Mouse (Mus musculus) neural tube, embryonic 12.5 days (tissue): ENCODE measurements around the gene Krt26. TPM values are rescaled to one million over a fixed set of nuclear protein-coding genes. Genes with fewer than 3 reads are reported as not detected.

Experiments used
- ATAC-seq: fragments of 200-750 bp; cut with Nextera tagmentation; 2 replicates; pipeline ENCODE4 v1.8.0; 2017; ENCODE audit warnings: low read depth, mild to moderate bottlenecking, moderate TSS enrichment, moderate library complexity; ENCODE audit not compliant: low FRiP score
- H3K27ac ChIP-seq: fragments of 300-500 bp; sonication (generic); 2 replicates; pipeline ENCODE4 v1.5.1; 2016
- H3K27me3 ChIP-seq: fragments of 300-500 bp; sonication (generic); replicated peaks from 2 replicates; pipeline ENCODE4 v1.6.1; 2016; ENCODE audit warnings: mild to moderate bottlenecking
- H3K36me3 ChIP-seq: fragments of 300-500 bp; sonication (generic); 2 replicates; pipeline ENCODE4 v1.6.1; 2016; ENCODE audit warnings: mild to moderate bottlenecking
- H3K4me1 ChIP-seq: fragments of 300-500 bp; sonication (generic); 2 replicates; pipeline ENCODE4 v1.6.1; 2016
- H3K4me2 ChIP-seq: fragments of 300-500 bp; sonication (generic); replicated peaks from 2 replicates; pipeline ENCODE4 v1.6.1; 2016; ENCODE audit warnings: mild to moderate bottlenecking
- H3K4me3 ChIP-seq: fragments of 300-500 bp; sonication (generic); 2 replicates; pipeline ENCODE4 v1.5.1; 2016
- H3K9ac ChIP-seq: fragments of 300-500 bp; sonication (generic); 2 replicates; pipeline ENCODE4 v1.6.1; 2016; ENCODE audit warnings: mild to moderate bottlenecking
- H3K9me3 ChIP-seq: fragments of 300-500 bp; sonication (generic); 2 replicates; pipeline ENCODE4 v1.6.1; 2016; ENCODE audit warnings: mild to moderate bottlenecking
- WGBS: fragments of 180-500 bp; shearing (Covaris S2); methylation state at CpG from one replicate; pipeline ENCODE4 v1.1.7; 2016; 5-methylcytosine and 5-hydroxymethylcytosine counted together
- polyA plus RNA-seq: library from polyadenylated mRNA; unstranded; fragments of >200 nt; fragmentation: Nextera tagmentation; extraction: Ambion mirVana; gene quantifications from 2 replicates; pipeline ENCODE4 v1.2.1, GENCODE M21; 2016

Krt26 gene
- polyA plus RNA-seq, 1 experiment from 2014 or later, result 0.23 TPM

DNA sequence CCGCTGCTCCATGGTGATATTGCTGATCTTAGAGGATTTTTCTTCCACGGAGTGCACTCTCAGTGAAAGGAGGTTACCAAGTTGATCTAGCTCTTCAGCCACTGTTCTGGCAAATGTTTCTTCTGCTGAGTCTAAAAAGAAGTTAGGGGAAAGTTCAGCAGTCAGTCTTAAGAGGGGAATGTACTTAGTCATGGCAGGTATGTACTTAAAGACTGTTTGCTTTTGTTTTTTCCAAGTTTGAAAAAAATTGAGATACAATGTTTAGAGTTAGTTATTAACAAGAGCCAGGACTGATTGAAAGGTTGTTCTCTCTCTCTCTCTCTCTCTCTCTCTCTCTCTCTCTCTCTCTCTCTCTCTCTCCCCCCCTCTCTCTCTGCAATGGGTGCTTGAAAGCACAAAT, 8.1 kb downstream of the Krt26 start:
- ATAC-seq, result no peak
- Histone ChIP-seq H3K9ac (no peak overlapping the region), H3K4me1 (0 out of 2 replicates have a peak, but pooled peaks cover 5% of the 10 kb centered on the region), H3K27me3 (no peaks in the 10 kb centered on the region), H3K4me3 (no peak overlapping the region), H3K9me3 (no peaks in the 10 kb centered on the region), H3K4me2 (no peak overlapping the region), H3K27ac (no peak overlapping the region), H3K36me3 (no peaks in the 10 kb centered on the region)
- WGBS, result 76% methylated on average over 2 of the region's 2 CpGs

DNA sequence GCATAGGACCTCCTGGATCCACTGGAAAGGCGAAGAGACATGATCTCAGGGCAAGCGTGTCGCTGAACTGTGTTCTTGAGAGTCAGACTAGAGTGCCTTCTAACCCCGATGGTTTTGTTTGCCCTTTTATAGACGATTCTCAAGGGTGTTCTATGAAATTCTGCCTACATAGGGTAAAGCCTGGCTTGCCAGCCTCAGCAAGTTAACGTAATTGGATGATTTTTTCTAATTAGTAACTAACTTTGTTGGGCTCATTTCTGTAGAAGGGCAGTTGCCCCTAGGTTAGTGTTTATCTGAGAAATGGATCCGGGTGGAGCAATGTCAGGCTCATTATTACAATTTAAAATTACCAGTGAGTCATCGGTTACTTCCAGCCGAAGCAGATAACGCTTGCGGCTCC, 14.9 kb downstream of the Krt26 start, which contains the start of gene Krt25:
TSS of gene Krt25 (minus strand) at position 101 of the 400 bp plus-strand sequence.
- Histone ChIP-seq H3K36me3 (no peaks in the 10 kb centered on the region), H3K4me3 (no peak within 1 kb of the TSS), H3K4me1 (0 out of 2 replicates have a peak, but pooled peaks cover 4% of the 10 kb centered on the region), H3K4me2 (no peak within 1 kb of the TSS), H3K27me3 (no peaks in the 10 kb centered on the region), H3K27ac (no peak within 1 kb of the TSS), H3K9me3 (no peaks in the 10 kb centered on the region), H3K9ac (no peak within 1 kb of the TSS)
- ATAC-seq, result no peak
- WGBS, result 93% methylated on average over 11 of the region's 11 CpGs

DNA sequence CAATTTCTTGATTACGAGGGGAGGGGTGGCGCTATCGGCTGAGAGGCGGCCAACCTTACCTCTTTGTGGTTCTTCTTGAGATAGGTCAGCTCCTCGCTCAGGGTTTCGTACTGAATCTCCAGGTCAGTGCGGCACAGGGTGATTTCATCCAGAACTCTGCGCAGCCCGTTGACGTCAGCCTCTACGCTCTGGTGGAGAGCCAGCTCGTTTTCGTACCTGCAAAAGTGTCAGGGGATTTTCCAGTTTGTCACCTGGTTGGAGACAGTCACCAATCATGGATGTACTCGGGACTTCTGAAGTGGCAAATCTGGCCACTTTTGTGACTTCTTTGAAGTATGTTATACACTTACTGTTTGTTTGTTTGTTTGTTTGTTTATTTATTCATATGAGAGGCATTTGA, 16.7 kb downstream of the Krt26 start:
- 92% methylated on average over 14 of the region's 14 CpGs for WGBS

DNA sequence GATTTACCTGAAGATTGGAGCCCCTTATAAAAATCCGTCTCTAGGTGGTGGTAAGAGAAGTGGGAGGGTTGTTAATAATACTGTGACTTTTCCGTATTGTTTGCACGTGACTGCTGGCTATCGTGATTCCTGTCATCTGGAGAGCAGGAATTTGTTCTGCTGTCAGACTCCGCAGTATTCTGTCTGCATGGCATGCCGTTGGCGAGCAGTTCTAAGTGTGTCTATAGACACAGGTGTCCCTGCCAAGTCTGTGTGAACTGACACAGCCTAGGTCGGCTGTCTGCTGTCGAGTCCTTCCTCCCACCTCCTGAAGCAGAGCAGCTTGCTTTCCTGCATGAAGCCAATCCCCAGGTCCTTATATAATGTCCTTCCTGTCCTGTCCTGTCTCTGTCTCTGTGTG, 18.6 kb downstream of the Krt26 start:
- Histone ChIP-seq H3K27me3 (no peaks in the 10 kb centered on the region), H3K27ac (no peak overlapping the region), H3K4me3 (no peak overlapping the region), H3K4me1 (no peaks in the 10 kb centered on the region), H3K4me2 (no peak overlapping the region), H3K36me3 (no peaks in the 10 kb centered on the region), H3K9ac (no peak overlapping the region), H3K9me3 (no peaks in the 10 kb centered on the region)
- 82% methylated on average over 9 of the region's 9 CpGs for WGBS
- ATAC-seq, result no peak

More for the DNA sequence above, 16.7 kb downstream of the Krt26 start:
- no peaks in the 10 kb centered on the region for H3K27me3 ChIP-seq
- no peaks in the 10 kb centered on the region for H3K9me3 ChIP-seq
- H3K36me3 ChIP-seq, result no peaks in the 10 kb centered on the region
- H3K4me1 ChIP-seq, result no peaks in the 10 kb centered on the region
- no peak for ATAC-seq
- no peak overlapping the region for H3K4me2 ChIP-seq
- H3K4me3 ChIP-seq, result no peak overlapping the region
- H3K9ac ChIP-seq, result no peak overlapping the region
- no peak overlapping the region for H3K27ac ChIP-seq

DNA sequence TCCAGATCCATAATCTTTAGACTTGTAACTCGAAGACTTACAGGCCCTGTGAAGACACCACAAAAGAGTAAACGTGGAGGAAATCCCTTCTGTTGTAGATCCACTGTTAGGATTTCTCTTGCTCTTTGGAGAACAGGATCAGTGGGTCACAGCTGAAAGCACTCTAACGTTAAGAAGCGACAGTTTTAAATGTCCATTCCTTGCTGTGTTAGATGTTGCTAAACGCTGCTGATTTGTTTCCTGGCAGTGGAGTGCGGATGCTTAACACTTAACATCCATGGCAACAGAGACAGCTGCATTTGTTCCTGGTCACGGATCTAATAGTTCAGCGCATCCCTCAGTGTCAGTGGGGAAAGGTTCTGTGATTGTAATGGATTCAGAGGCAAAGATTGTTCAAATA, 21.2 kb downstream of the Krt26 start:
- no peak overlapping the region for H3K4me2 ChIP-seq
- no peaks in the 10 kb centered on the region for H3K27me3 ChIP-seq
- no peak overlapping the region for H3K27ac ChIP-seq
- no peak overlapping the region for H3K4me3 ChIP-seq
- ATAC-seq, result no peak
- no peak overlapping the region for H3K9ac ChIP-seq
- no peaks in the 10 kb centered on the region for H3K9me3 ChIP-seq
- no peaks in the 10 kb centered on the region for H3K36me3 ChIP-seq
- WGBS, result 55% methylated on average over 8 of the region's 8 CpGs
- no peaks in the 10 kb centered on the region for H3K4me1 ChIP-seq

DNA sequence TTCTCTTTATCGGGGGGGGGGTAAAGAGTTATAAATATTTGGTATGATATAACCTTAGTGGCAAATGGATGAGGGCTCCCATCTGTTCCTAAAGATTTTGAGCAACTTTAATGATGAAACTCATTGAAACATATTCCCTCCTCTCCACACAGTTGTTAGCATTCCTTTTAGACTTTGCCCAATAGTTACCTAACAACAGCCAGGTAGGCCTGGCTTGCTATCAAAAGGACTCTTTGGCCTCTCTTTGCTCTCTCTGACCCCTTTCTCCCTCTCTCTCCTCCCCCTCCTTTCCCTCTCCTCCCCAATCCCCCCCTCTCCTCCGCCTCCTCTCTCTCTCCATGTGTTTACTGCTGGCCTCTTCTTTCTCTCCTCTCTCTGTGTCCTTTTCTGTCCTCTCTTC, 23.2 kb downstream of the Krt26 start:
- ATAC-seq, result no peak
- H3K27ac ChIP-seq, result no peak overlapping the region
- H3K36me3 ChIP-seq, result no peaks in the 10 kb centered on the region
- H3K4me2 ChIP-seq, result no peak overlapping the region
- H3K4me3 ChIP-seq, result no peak overlapping the region
- H3K27me3 ChIP-seq, result no peaks in the 10 kb centered on the region
- H3K9ac ChIP-seq, result no peak overlapping the region
- H3K9me3 ChIP-seq, result no peaks in the 10 kb centered on the region
- WGBS, result 87% methylated on average over 2 of the region's 2 CpGs
- H3K4me1 ChIP-seq, result no peaks in the 10 kb centered on the region

DNA sequence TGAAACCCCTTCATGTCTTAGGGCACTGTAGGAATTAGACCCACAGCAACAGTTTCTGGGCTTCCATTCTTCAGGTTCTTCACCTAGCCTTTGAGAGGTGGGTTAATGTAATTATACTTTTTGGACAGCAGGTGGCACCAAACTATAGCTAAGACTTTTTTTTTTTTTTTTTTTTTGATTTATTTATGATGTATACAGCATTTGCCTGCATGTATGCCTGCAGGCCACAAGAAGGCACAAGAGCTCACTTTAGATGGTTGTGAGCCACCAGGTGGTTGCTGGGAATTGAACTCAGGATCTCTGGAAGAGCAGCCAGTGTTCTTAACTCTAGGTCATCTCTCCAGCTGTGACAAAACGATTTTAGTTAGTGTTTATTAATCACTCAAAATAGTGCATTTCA, 26.9 kb downstream of the Krt26 start:
- Histone ChIP-seq H3K27ac (no peak overlapping the region), H3K9me3 (no peaks in the 10 kb centered on the region), H3K27me3 (no peaks in the 10 kb centered on the region), H3K9ac (no peak overlapping the region), H3K4me2 (no peak overlapping the region), H3K36me3 (no peaks in the 10 kb centered on the region), H3K4me1 (no peaks in the 10 kb centered on the region), H3K4me3 (no peak overlapping the region)
- WGBS, result 96% methylated on average over 1 of the region's 1 CpGs
- ATAC-seq, result no peak

DNA sequence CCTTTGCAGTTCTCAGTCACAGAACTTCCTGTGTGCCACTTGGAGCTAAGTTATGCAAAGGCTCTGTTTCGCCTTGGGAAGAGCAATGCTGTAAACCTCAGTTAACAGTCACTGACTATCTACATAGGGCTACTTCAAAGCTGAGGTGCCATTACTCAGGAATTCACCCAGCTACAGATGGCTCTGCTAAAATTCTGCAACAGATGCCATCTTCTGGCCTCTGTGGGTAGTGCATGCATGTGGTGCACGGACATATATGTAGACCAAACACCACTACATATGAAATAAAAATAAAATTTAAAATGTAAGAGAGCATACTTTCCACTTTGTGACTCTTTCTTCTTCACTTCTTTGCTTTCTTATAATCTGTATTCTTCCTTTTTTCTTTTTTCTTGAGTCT, 30.2 kb downstream of the Krt26 start:
- no peak for ATAC-seq
- Histone ChIP-seq H3K27me3 (no peaks in the 10 kb centered on the region), H3K4me3 (no peak overlapping the region), H3K27ac (no peak overlapping the region), H3K4me1 (no peaks in the 10 kb centered on the region), H3K9me3 (no peaks in the 10 kb centered on the region), H3K36me3 (no peaks in the 10 kb centered on the region), H3K9ac (no peak overlapping the region), H3K4me2 (no peak overlapping the region)
- 22% methylated on average over 2 of the region's 2 CpGs for WGBS

DNA sequence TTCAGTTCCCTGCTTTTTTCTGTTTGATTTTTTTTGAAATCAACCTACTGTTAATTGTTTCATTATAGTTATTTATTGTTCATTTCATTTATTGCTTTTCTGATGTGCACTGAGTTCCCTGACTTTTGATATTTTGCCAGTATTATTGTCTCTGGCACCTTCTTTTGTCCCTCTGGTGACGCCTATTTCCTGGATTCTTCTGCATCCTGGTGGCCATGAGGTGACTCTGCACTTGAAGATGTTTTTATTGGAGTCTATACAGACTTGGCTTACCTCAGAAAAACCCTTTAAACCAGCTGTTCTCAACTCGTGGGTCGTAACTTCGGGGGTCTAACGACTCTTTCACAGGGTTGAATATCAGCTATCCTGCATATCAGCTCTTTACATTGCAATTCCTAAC, 42.7 kb downstream of the Krt26 start:
- Histone ChIP-seq H3K27ac (no peak overlapping the region), H3K4me2 (no peak overlapping the region), H3K4me1 (no peaks in the 10 kb centered on the region), H3K9me3 (no peaks in the 10 kb centered on the region), H3K27me3 (no peaks in the 10 kb centered on the region), H3K9ac (no peak overlapping the region), H3K36me3 (no peaks in the 10 kb centered on the region), H3K4me3 (no peak overlapping the region)
- no peak for ATAC-seq
- WGBS, result 55% methylated on average over 5 of the region's 5 CpGs

DNA sequence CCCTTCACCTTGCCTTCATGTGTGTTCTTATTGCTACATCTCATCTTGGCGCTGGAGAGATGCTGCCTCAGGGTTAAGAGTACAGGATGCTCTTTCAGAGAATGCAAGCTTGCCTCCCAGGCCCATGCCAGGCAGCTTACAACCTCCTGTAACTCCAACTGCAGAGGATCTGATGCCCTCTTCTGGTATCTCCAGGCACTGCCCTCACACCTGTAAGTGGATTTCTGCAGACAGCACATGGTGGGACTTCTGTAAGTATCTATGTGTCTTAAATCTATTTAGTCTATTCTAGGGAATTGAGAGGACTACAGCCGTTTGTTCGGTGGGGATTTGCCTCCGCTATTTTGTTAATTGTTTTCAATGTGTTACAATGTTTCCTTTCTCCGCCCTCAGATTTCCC, 44.9 kb downstream of the Krt26 start:
- H3K9me3 ChIP-seq, result no peaks in the 10 kb centered on the region
- H3K4me3 ChIP-seq, result no peak overlapping the region
- no peaks in the 10 kb centered on the region for H3K4me1 ChIP-seq
- no peaks in the 10 kb centered on the region for H3K36me3 ChIP-seq
- H3K27ac ChIP-seq, result no peak overlapping the region
- ATAC-seq, result no peak
- H3K9ac ChIP-seq, result no peak overlapping the region
- H3K4me2 ChIP-seq, result no peak overlapping the region
- 60% methylated on average over 5 of the region's 5 CpGs for WGBS
- no peaks in the 10 kb centered on the region for H3K27me3 ChIP-seq

DNA sequence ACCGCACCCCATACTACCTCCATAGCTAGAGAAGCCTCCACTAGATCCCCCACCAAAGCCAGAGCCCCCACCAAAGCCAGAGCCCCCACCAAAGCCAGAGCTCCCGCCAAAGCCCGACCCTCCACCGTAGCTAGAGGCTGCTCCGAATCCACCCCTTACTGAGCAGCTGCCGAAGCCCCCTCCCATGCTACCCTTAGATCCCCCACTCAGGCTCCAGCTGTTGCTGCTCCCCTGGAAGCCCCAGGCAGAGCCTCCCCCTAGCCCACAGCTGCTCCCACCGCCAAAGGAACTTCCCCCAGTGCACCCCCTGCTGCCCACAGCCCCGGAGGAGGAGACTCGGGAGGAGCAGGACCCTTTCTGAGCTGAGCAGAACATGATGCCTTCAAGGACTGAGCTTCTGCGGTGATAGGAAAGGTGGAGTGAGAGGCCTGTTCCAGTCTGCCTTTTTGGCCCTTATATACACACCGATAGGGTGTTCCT, 52.9 kb downstream of the Krt26 start, which contains the start of gene Krt24:
TSS of gene Krt24 (minus strand) at position 430 of the 480 bp plus-strand sequence.
- H3K9ac ChIP-seq, result no peak within 1 kb of the TSS

DNA sequence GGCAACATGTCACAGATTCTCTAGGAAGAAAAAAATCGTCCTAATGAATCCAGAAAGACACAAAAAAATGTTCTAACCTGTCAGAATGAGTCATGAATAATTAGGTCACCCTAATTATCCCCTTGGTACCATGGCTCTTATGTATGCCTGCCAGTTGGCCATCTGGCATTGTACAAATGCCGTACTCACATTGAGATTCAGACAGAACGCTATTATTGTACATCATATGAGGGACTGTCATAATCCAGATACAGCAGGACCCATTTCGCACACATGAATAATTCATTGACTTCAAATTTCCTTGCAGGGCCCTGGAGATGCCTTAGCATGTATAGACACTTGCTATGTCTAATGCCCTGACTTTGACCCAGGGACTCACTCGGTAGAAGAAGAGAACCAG, 53.8 kb downstream of the Krt26 start:
- no peak overlapping the region for H3K4me2 ChIP-seq
- H3K36me3 ChIP-seq, result no peaks in the 10 kb centered on the region
- no peak overlapping the region for H3K27ac ChIP-seq
- H3K9ac ChIP-seq, result no peak overlapping the region
- no peaks in the 10 kb centered on the region for H3K4me1 ChIP-seq
- no peaks in the 10 kb centered on the region for H3K27me3 ChIP-seq
- 78% methylated on average over 5 of the region's 5 CpGs for WGBS
- ATAC-seq, result no peak
- no peak overlapping the region for H3K4me3 ChIP-seq
- H3K9me3 ChIP-seq, result no peaks in the 10 kb centered on the region

More for the DNA sequence above, 52.9 kb downstream of the Krt26 start, which contains the start of gene Krt24:
- Histone ChIP-seq H3K4me1 (no peaks in the 10 kb centered on the region), H3K27ac (no peak within 1 kb of the TSS), H3K4me2 (no peak within 1 kb of the TSS), H3K36me3 (no peaks in the 10 kb centered on the region), H3K4me3 (no peak within 1 kb of the TSS), H3K9me3 (no peaks in the 10 kb centered on the region), H3K27me3 (no peaks in the 10 kb centered on the region)
- ATAC-seq, result no peak
- 56% methylated on average over 11 of the region's 11 CpGs for WGBS

DNA sequence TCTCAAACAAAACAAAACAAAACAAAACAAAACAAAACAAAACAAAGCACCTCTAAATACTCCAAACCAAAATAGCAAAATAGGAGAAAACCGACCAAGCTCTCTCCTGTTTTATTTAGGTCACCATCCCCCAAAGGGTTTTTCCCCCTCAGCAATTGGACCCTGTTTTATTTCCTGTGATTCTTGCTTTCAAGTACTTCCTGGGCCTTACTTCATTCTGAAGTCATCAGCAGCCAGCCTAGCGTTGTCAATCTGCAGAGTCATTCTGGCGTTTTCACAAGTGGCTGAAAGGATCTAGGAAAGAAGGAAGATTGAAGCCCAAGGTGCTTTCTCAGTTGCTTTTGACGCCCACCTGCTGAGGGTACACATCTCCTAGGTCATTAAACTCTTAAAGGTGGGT, 54.4 kb downstream of the Krt26 start:
- no peak for ATAC-seq
- H3K4me1 ChIP-seq, result no peaks in the 10 kb centered on the region
- no peaks in the 10 kb centered on the region for H3K27me3 ChIP-seq
- H3K9ac ChIP-seq, result no peak overlapping the region
- H3K27ac ChIP-seq, result no peak overlapping the region
- H3K4me2 ChIP-seq, result no peak overlapping the region
- no peaks in the 10 kb centered on the region for H3K9me3 ChIP-seq
- no peaks in the 10 kb centered on the region for H3K36me3 ChIP-seq
- WGBS, result 60% methylated on average over 4 of the region's 4 CpGs
- no peak overlapping the region for H3K4me3 ChIP-seq
